Mouse (Mus musculus) cerebellum, postnatal 25 days (tissue): Measurements from ENCODE around the gene Iqcg.

Experiments
- DNase-seq, 2 experiments: peaks; one replicate each; pipeline ENCODE4 v3.0.0; 2021; ENCODE audit warnings: mixed read lengths in 2 of 2

Gene Iqcg

GRCm38 (mm10) chr16:33049809-33050208, 6.2 kb downstream of the Iqcg start:
- DNase-seq: no peak

GRCm38 (mm10) chr16:33048686-33049085, 7.3 kb downstream of the Iqcg start:
- no peak for DNase-seq

- DNase-seq: no peak
Observed at GRCm38 (mm10) chr16:33048004-33048403, 8.0 kb downstream of the Iqcg start.

- no peak for DNase-seq
Observed at GRCm38 (mm10) chr16:33043268-33043667, 12.8 kb downstream of the Iqcg start.

GRCm38 (mm10) chr16:33042682-33043081, 13.3 kb downstream of the Iqcg start:
- DNase-seq: no peak

GRCm38 (mm10) chr16:33036006-33036405, 20.0 kb downstream of the Iqcg start:
- no peak for DNase-seq

- DNase-seq: no peak
Observed at GRCm38 (mm10) chr16:33026357-33026756, 29.7 kb downstream of the Iqcg start.

- no peak for DNase-seq
Observed at GRCm38 (mm10) chr16:33024456-33025104, 31.4 kb downstream of the Iqcg start.

GRCm38 (mm10) chr16:33023750-33024149, 32.3 kb downstream of the Iqcg start:
- peak; percentile 75 to 87 for DNase-seq

GRCm38 (mm10) chr16:33021381-33021780, 34.6 kb downstream of the Iqcg start:
- DNase-seq: no peak

- DNase-seq: no peak
Observed at GRCm38 (mm10) chr16:33019117-33019770, 36.8 kb downstream of the Iqcg start.

GRCm38 (mm10) chr16:33017677-33018349, 38.2 kb downstream of the Iqcg start:
- no peak for DNase-seq

GRCm38 (mm10) chr16:33015986-33016385, 40.0 kb downstream of the Iqcg start:
- no peak for DNase-seq

GRCm38 (mm10) chr16:33015396-33015907, 40.6 kb downstream of the Iqcg start:
- no peak for DNase-seq

- peak; percentile 75 to 78 for DNase-seq
Observed at GRCm38 (mm10) chr16:33014921-33015320, 41.1 kb downstream of the Iqcg start.

- DNase-seq: no peak
Observed at GRCm38 (mm10) chr16:33013801-33014200, 42.2 kb downstream of the Iqcg start.

- DNase-seq: peak in 1 of 2 experiments; percentile 9
Observed at GRCm38 (mm10) chr16:33010166-33010565, 45.9 kb downstream of the Iqcg start.

- peak in 1 of 2 experiments; percentile 19 for DNase-seq
Observed at GRCm38 (mm10) chr16:33007436-33007835, 48.6 kb downstream of the Iqcg start.

GRCm38 (mm10) chr16:33006888-33007287, 49.1 kb downstream of the Iqcg start:
- DNase-seq: peak; percentile 56 to 75

GRCm38 (mm10) chr16:33005216-33005615, 50.8 kb downstream of the Iqcg start:
- DNase-seq: peak; percentile 59 to 77

GRCm38 (mm10) chr16:32992158-32992557, 63.9 kb downstream of the Iqcg start:
- no peak for DNase-seq

- DNase-seq: no peak
Observed at GRCm38 (mm10) chr16:32984631-32985030, 71.4 kb downstream of the Iqcg start.

- DNase-seq: no peak
Observed at GRCm38 (mm10) chr16:32981405-32981804, 74.6 kb downstream of the Iqcg start.

GRCm38 (mm10) chr16:32980227-32980626, 75.8 kb downstream of the Iqcg start:
- DNase-seq: no peak
